Mouse (Mus musculus) inflammation-experienced regulatory T-cells, adult 6 months (primary cell): ENCODE data around the gene Ppp2r2c. TPM values are rescaled to one million over a fixed set of nuclear protein-coding genes. Genes with fewer than 3 reads are reported as not detected.

Experiments used
- ATAC-seq: one replicate; pipeline ENCODE4 v1.8.0; 2017
- polyA plus RNA-seq, 3 experiments: library from polyadenylated mRNA; unstranded; fragments of 100-300 nt; shearing (Covaris generic); gene quantifications; one replicate each; pipeline ENCODE4 v1.2.1; 2017

Ppp2r2c gene
- polyA plus RNA-seq, 3 experiments from 2014 or later: 0.40 TPM; not detected in 2

DNA sequence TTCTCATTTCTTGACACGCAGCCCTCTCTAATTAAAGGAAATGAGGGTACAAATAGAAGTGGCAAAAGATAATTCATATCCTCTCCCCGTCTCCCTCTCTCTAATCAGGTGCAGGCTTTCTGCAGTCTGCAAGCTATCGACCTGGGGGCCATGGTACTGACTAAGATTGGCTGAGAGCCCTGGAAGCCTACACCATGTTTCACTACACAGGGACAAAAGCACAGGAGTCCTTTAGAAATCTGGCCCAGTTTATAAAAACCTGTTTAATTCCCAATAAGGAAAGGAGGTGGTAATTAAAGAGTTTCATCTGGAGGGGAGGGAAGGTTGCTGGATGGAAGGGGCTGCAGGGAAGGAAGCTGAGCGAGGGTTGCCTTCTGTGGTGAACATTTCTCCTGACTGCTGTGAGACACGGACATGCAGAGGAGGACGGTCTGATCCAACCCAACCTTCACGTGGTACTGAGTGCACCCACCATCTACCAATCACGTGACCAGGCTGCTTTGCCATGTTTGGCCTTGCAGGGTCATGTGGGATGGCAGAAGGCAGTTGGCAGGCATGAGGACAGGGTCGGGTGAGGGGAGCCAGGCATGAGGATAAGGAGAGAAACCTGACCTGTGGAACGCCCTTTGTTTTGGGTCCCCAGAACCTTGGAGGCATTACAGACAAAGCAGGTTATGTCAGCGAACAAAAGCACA, 30.2 kb downstream of the Ppp2r2c start:
- ATAC-seq: no peak

DNA sequence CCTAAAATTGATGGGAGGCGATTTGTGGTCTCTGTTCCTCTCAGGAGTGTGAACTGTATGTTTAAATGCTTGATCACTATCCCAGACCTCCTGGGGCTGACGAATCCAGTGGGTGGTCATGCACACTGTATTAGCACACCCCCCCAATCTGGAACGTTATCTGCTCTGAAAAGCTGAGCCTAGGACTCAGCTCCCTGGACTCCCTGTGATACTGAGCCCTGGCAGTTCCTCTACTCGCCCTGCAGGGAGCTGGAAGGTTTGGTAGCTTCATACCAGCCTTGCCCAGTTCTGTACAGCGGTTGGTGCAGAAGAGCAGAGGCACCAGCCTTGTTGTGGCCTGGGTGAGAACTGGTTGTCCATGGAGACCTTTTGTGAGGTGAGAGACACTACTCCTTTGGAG, 31.1 kb downstream of the Ppp2r2c start:
- no peak for ATAC-seq

DNA sequence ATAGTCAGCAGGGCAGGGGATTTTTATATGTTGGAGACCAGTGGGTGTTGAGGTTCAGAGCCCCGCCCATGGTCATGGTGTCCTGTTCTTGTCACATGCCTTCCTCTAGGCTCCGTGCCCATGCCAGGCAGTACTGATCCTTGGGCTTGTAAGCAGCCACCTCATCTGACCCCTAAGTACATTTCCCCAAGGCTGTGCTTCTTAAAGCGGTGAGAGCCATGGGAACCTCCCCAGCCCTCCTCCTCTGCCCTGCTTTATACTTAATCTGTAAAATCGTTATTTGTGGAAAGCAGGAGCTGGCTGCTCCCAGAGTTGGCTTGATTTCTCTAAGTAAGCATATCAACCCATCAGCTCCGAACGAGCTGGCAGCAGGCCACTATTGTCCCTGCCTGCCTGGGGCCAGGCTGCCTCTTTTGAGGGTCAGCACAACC, 31.9 kb downstream of the Ppp2r2c start:
- no peak for ATAC-seq

GRCm38 (mm10) chr5:36902807-36903206, 34.5 kb downstream of the Ppp2r2c start:
- ATAC-seq: no peak

DNA sequence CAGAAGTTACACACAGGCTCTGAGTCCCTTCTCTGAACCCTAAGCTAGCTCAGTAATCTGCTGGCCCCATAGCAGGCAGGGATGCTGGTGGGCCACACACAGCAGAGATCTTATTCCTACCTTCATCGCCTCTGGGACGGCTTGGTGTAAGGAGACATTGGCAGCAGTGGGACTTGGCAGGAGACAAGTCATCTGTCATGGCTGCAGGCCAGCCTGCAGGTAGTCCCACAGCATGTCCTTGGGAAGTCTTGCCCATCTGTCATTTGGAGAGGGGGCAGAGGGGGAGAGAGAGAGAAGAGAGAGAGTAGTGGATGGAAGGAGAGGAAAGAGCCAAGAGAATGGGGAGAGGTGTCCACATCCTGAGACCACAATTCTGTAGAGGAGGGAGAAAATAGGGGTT, 35.8 kb downstream of the Ppp2r2c start:
- no peak for ATAC-seq

DNA sequence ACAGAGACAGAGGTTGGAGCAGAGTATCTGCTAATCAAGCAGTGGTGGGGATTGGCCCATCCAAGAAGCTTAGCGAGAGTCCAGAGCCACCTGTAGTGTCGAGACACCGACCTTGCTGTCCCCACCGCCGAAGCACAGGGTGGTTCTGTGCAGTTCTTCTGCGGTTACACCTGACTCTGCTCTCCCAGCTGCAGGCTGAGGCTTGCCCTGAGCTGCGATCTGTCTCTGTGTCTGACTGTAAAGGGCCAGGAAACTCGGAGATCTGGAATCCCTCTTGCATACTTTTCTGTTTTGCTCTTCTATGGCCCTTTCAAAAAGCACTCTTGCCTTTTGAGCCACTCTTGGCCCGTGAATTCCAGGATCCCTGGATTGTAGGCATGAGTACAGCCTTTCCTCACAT, 36.4 kb downstream of the Ppp2r2c start:
- ATAC-seq: no peak

DNA sequence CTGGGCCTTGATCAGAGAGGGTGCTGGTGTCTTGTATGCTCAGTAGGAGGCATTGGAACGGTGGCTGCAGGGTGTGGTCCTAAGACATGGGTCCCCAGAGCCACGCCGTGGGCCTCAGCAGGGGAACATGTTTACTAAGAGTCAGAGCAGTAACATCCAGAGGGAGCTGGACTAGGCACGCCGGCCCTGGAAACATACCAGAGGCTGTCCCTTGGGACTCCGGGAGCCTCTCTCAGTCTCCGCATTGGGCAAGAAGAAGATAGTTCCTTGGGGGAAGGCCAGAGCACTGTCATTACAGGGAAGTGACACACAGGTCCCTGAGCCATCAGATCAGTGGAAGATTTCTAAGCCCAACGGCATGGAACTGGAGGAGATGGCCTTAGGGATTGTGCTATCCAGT, 36.9 kb downstream of the Ppp2r2c start:
- no peak for ATAC-seq

- no peak for ATAC-seq
Observed at GRCm38 (mm10) chr5:36907695-36908094, 39.4 kb downstream of the Ppp2r2c start.

- ATAC-seq: no peak
Observed at GRCm38 (mm10) chr5:36909545-36909944, 41.2 kb downstream of the Ppp2r2c start.

GRCm38 (mm10) chr5:36910980-36911379, 42.7 kb downstream of the Ppp2r2c start:
- no peak for ATAC-seq

DNA sequence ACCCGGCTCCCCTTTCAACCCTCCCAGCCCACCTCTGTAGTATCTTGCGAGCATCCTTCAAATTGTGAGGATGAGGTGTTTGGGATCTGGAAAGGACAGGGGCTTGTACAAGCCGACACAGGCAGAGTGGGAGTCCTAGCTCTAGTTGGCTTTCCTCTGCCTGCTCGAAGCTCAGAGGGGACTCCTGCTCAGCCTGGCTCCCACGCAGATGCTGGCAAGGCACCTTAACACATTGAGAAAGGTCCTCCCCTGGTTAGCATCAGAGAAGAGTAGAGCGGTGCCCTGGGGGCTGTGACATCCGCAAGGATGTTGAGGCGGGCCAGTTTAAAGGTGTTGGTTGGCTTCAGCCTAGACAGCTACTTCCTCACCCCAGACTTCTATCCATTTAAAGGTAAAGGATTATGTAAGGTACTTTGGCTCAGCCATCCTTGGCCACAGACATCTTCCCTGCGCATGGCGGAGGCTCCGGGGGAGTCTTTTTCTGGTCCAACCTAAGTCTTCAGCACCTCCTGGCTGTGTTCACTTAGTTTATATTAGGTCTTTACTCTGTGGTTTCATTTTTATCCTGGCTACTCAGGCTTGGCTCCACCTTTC, 43.5 kb downstream of the Ppp2r2c start:
- ATAC-seq: no peak

DNA sequence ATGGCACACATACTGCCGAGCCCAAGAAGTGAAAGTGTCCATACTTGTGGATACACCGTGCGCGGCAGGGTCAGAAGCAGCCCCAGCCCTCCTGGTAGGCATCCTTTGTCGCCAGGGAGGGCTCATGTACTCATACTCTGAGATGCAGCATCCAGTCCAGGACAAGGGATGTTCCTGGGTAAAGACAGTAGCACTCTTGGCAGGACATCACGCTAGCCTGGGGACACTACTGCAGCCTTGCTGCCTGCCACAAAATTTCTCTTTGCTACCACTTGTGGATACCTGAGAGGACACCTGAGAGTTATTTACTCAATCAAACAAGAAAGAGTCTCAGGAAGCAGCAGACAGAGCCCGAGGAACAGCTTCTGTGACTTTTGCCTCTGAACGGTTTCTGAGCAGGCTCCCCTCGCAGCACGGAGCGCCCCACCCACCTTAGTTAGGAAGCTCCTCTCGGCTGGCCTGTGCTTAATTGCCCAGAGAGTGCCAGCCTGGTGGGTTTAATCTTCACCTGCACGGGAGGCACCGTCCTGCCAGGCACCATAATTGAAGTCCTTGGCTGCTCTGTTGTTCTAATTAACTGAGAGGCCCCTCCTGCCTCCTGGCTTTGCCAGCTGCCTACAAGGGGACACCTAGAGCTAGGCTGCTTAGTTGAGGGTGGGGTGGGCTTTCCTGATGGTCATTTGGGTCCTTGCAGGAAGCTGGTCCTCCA, 44.4 kb downstream of the Ppp2r2c start:
- ATAC-seq: no peak

DNA sequence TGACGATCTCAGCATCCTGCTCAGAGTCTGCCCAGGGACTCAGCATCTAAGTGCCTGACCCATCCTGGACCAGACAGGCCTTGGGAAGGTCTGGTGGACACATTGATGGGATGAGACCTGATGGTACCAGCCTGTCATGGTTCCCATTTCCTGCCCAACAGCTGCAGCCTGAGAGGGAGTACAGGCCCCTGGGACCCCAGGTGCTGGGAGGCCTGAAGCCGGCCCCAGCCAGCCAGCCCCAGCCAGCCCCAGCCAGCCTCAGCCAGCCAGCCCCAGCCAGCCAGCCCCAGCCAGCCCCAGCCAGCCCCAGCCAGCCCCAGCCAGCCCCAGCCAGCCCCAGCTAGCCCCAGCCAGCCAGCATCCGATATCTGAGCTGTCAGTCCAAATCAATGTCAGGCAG, 46.9 kb downstream of the Ppp2r2c start:
- no peak for ATAC-seq

DNA sequence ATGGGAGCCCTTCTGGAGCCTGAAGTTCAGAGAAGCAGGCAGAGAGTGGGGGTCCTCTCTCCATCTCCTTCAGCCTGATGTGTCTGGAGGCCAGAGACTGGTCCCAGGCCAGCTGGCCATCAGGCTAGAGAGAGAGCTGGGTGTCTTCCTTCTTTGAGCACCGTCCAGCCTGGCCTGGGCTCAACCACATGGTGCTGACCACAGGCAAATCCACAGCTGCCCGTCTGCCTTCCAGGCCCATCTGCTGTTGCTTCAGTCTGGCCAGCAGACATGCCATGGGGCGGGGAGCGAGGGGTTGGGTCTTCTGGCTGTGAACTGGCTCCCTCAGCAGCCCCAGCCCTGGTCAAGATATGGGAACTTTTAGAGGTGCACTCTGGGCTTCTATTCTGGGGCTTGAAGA, 48.3 kb downstream of the Ppp2r2c start:
- ATAC-seq: no peak

- no peak for ATAC-seq
Observed at GRCm38 (mm10) chr5:36917245-36917644, 48.9 kb downstream of the Ppp2r2c start.

GRCm38 (mm10) chr5:36918016-36918415, 49.7 kb downstream of the Ppp2r2c start:
- no peak for ATAC-seq

- ATAC-seq: no peak
Observed at GRCm38 (mm10) chr5:36920072-36920471, 51.8 kb downstream of the Ppp2r2c start.

GRCm38 (mm10) chr5:36921871-36922270, 53.6 kb downstream of the Ppp2r2c start:
- ATAC-seq: no peak

DNA sequence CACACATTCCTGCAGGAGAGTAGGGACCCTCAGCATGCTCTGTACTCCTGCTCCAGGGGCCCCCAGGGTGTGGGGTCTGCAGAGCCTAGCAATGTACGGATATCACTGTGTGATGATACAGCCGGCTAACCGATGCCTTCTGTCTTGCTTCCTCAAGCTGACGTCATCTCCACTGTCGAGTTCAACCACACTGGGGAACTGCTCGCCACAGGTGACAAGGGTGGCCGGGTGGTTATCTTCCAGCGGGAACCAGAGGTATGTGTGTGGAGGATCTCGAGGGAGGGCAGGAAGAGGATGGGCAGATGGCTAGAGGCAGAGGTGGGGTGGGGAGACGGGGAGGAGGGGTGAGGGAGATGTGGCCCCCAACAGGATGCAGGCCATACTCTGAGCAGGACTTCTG, 54.5 kb downstream of the Ppp2r2c start:
- no peak for ATAC-seq

GRCm38 (mm10) chr5:36923826-36924700, 55.8 kb downstream of the Ppp2r2c start:
- ATAC-seq: no peak

GRCm38 (mm10) chr5:36928701-36929100, 60.4 kb downstream of the Ppp2r2c start:
- no peak for ATAC-seq

- no peak for ATAC-seq
Observed at GRCm38 (mm10) chr5:36929376-36929775, 61.1 kb downstream of the Ppp2r2c start.

DNA sequence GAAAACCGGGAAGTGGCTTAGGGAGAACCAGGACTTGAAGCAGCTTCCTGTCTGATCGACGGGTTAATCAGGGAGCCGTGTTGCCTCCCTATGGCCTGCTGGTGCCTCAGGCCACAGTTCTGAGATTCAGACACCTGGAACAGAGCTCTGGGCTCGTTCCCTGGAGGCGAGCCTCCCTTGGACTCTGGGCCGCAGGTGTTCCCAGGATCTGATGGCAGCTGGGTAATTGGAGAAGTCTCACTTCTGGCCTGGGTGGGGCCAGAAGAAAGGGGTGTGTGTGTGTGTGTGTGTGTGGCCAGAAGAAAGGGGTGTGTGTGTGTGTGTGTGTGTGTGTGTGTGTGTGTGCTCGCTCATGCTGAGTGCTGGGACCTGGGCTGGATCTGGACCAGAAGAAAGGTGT, 65.1 kb downstream of the Ppp2r2c start:
- no peak for ATAC-seq
